Mouse (Mus musculus) midbrain, embryonic 14.5 days (tissue): Measurements from ENCODE around the gene Grk4. TPM values are rescaled to one million over a fixed set of nuclear protein-coding genes. Genes with fewer than 3 reads are reported as not detected.

Experiments used
- ATAC-seq: fragments of 200-750 bp; cut with Nextera tagmentation; 2 replicates; pipeline ENCODE4 v1.8.0; 2017; ENCODE audit warnings: moderate number of reproducible peaks, moderate library complexity; ENCODE audit not compliant: low FRiP score, low TSS enrichment
- DNase-seq: peaks from one replicate; pipeline ENCODE4 v3.0.0-alpha.2; 2015
- H3K27ac ChIP-seq: fragments of 300-500 bp; sonication (generic); replicated peaks from 2 replicates; pipeline ENCODE4 v1.5.1; 2014; ENCODE audit warnings: mild to moderate bottlenecking, low read depth, low read length, moderate library complexity
- H3K27me3 ChIP-seq: fragments of 300-500 bp; sonication (generic); 2 replicates; pipeline ENCODE4 v1.6.1; 2014; ENCODE audit warnings: low read length, control low read depth, mixed read lengths; ENCODE audit not compliant: control insufficient read depth, insufficient read depth
- H3K36me3 ChIP-seq: fragments of 300-500 bp; sonication (generic); 2 replicates; pipeline ENCODE4 v1.6.1; 2014; ENCODE audit warnings: low read length, control low read depth; ENCODE audit not compliant: control insufficient read depth, insufficient read depth
- H3K4me1 ChIP-seq: fragments of 300-500 bp; sonication (generic); 2 replicates; pipeline ENCODE4 v1.6.1; 2014; ENCODE audit warnings: mild to moderate bottlenecking, antibody characterized with exemption, low read length, control low read depth; ENCODE audit not compliant: control insufficient read depth, insufficient read depth
- H3K4me2 ChIP-seq: fragments of 300-500 bp; sonication (generic); 2 replicates; pipeline ENCODE4 v1.6.1; 2014; ENCODE audit warnings: mild to moderate bottlenecking, low read length, moderate library complexity
- H3K4me3 ChIP-seq: fragments of 300-500 bp; sonication (generic); replicated peaks from 2 replicates; pipeline ENCODE4 v1.5.1; 2014; ENCODE audit warnings: low read depth, low read length
- H3K9ac ChIP-seq: fragments of 300-500 bp; sonication (generic); replicated peaks from 2 replicates; pipeline ENCODE4 v1.6.1; 2014; ENCODE audit warnings: mild to moderate bottlenecking, low read length, moderate library complexity
- H3K9me3 ChIP-seq: fragments of 300-500 bp; sonication (generic); 2 replicates; pipeline ENCODE4 v1.6.1; 2016; ENCODE audit warnings: low read length, control low read depth, mixed read lengths; ENCODE audit not compliant: control insufficient read depth
- WGBS: fragments of 180-500 bp; shearing (Covaris S2); extraction: QIAGEN DNeasy Blood & Tissue Kit; methylation state at CpG from one replicate; pipeline ENCODE4 v1.1.7; 2014; 5-methylcytosine and 5-hydroxymethylcytosine counted together
- polyA plus RNA-seq: library from polyadenylated mRNA; unstranded; fragments of >200 nt; fragmentation: Nextera tagmentation; extraction: Ambion mirVana; gene quantifications from 2 replicates; pipeline ENCODE4 v1.2.1, GENCODE M21; 2014

Grk4 gene
- polyA plus RNA-seq, 1 experiment from 2014 or later, result 1.5 TPM

- ATAC-seq (no peak), DNase-seq (peak; percentile 74)
- Histone ChIP-seq H3K27ac (no peak overlapping the region), H3K9ac (no peak overlapping the region), H3K4me2 (no peak overlapping the region), H3K4me1 (no peaks in the 10 kb centered on the region), H3K9me3 (no peaks in the 10 kb centered on the region), H3K27me3 (no peaks in the 10 kb centered on the region), H3K4me3 (no peak overlapping the region), H3K36me3 (peaks cover 91% of the 10 kb centered on the region)
- 77% methylated on average over 5 of the region's 5 CpGs for WGBS
These were observed 17.2 kb upstream of the Grk4 start for GRCm38 (mm10) chr5:34642932-34643331.

- Histone ChIP-seq H3K27ac (no peak overlapping the region), H3K9ac (no peak overlapping the region), H3K9me3 (no peaks in the 10 kb centered on the region), H3K27me3 (no peaks in the 10 kb centered on the region), H3K4me2 (no peak overlapping the region), H3K36me3 (peaks cover 95% of the 10 kb centered on the region), H3K4me3 (no peak overlapping the region), H3K4me1 (no peaks in the 10 kb centered on the region)
- DNase-seq, result peak; percentile 80
- ATAC-seq, result no peak
- WGBS, result 51% methylated on average over 4 of the region's 4 CpGs
These were observed 12.6 kb upstream of the Grk4 start for GRCm38 (mm10) chr5:34647581-34647980.

- DNase-seq (no peak), ATAC-seq (no peak)
- 97% methylated on average over 5 of the region's 5 CpGs for WGBS
- Histone ChIP-seq H3K9me3 (no peaks in the 10 kb centered on the region), H3K4me1 (no peaks in the 10 kb centered on the region), H3K4me2 (no peak overlapping the region), H3K27ac (no peak overlapping the region), H3K27me3 (no peaks in the 10 kb centered on the region), H3K4me3 (no peak overlapping the region), H3K36me3 (peaks cover 91% of the 10 kb centered on the region), H3K9ac (no peak overlapping the region)
These were observed 7.2 kb upstream of the Grk4 start for GRCm38 (mm10) chr5:34652961-34653360.

- Histone ChIP-seq H3K9me3 (no peaks in the 10 kb centered on the region), H3K9ac (no peak overlapping the region), H3K27ac (no peak overlapping the region), H3K27me3 (no peaks in the 10 kb centered on the region), H3K36me3 (peaks cover 73% of the 10 kb centered on the region), H3K4me1 (peaks cover 7% of the 10 kb centered on the region), H3K4me3 (no peak overlapping the region), H3K4me2 (no peak overlapping the region)
- WGBS, result 93% methylated on average over 9 of the region's 9 CpGs
- DNase-seq, result no peak
- ATAC-seq, result no peak
These were observed 5.3 kb upstream of the Grk4 start for GRCm38 (mm10) chr5:34654881-34655280.

GRCm38 (mm10) chr5:34657556-34657955 is 2.6 kb upstream of the Grk4 start:
- H3K27ac ChIP-seq, result no peak overlapping the region
- H3K36me3 ChIP-seq, result peaks cover 47% of the 10 kb centered on the region
- no peaks in the 10 kb centered on the region for H3K9me3 ChIP-seq
- H3K27me3 ChIP-seq, result no peaks in the 10 kb centered on the region
- ATAC-seq (no peak), DNase-seq (no peak)
- no peak overlapping the region for H3K4me3 ChIP-seq
- no peak overlapping the region for H3K9ac ChIP-seq
- WGBS, result 97% methylated on average over 8 of the region's 8 CpGs
- peaks cover 7% of the 10 kb centered on the region for H3K4me1 ChIP-seq
- no peak overlapping the region for H3K4me2 ChIP-seq

GRCm38 (mm10) chr5:34660591-34661130 is 482 bp downstream of the Grk4 start:
- peak overlapping the region; percentile 59 for H3K9ac ChIP-seq
- peak overlapping the region; percentile 57 for H3K4me2 ChIP-seq
- H3K27ac ChIP-seq, result peak overlapping the region; percentile 83
- H3K36me3 ChIP-seq, result peaks cover 18% of the 10 kb centered on the region
- H3K9me3 ChIP-seq, result no peaks in the 10 kb centered on the region
- H3K27me3 ChIP-seq, result no peaks in the 10 kb centered on the region
- H3K4me3 ChIP-seq, result peak overlapping the region; percentile 60
- under 1% methylated on average over 57 of the region's 57 CpGs for WGBS
- no peak for DNase-seq
- H3K4me1 ChIP-seq, result peaks cover 7% of the 10 kb centered on the region
- no peak for ATAC-seq

GRCm38 (mm10) chr5:34661909-34662308 is 1.7 kb downstream of the Grk4 start:
- Histone ChIP-seq H3K4me1 (peaks cover 7% of the 10 kb centered on the region), H3K4me3 (no peak overlapping the region), H3K27me3 (no peaks in the 10 kb centered on the region), H3K9ac (no peak overlapping the region), H3K27ac (no peak overlapping the region), H3K36me3 (peaks cover 8% of the 10 kb centered on the region), H3K9me3 (no peaks in the 10 kb centered on the region), H3K4me2 (no peak overlapping the region)
- DNase-seq (no peak), ATAC-seq (no peak)
- WGBS, result 85% methylated on average over 4 of the region's 4 CpGs

GRCm38 (mm10) chr5:34663231-34663630 is 3.1 kb downstream of the Grk4 start:
- Histone ChIP-seq H3K36me3 (no peaks in the 10 kb centered on the region), H3K9me3 (no peaks in the 10 kb centered on the region), H3K4me3 (no peak overlapping the region), H3K27me3 (no peaks in the 10 kb centered on the region), H3K4me2 (no peak overlapping the region), H3K27ac (no peak overlapping the region), H3K4me1 (peaks cover 7% of the 10 kb centered on the region), H3K9ac (no peak overlapping the region)
- DNase-seq (no peak), ATAC-seq (no peak)
- 96% methylated on average over 2 of the region's 2 CpGs for WGBS

GRCm38 (mm10) chr5:34669493-34669892 is 9.3 kb downstream of the Grk4 start:
- H3K9me3 ChIP-seq, result no peaks in the 10 kb centered on the region
- no peak overlapping the region for H3K4me2 ChIP-seq
- DNase-seq, result no peak
- H3K4me1 ChIP-seq, result no peaks in the 10 kb centered on the region
- no peaks in the 10 kb centered on the region for H3K27me3 ChIP-seq
- no peak overlapping the region for H3K9ac ChIP-seq
- H3K36me3 ChIP-seq, result no peaks in the 10 kb centered on the region
- no peak overlapping the region for H3K4me3 ChIP-seq
- WGBS, result 87% methylated on average over 2 of the region's 2 CpGs
- no peak for ATAC-seq
- no peak overlapping the region for H3K27ac ChIP-seq
